Mouse (Mus musculus): ENCODE measurements around the gene Fcrla. TPM values are rescaled to one million over a fixed set of nuclear protein-coding genes. Genes with fewer than 3 reads are reported as not detected.

Fcrla gene
- polyA plus RNA-seq, 1 experiment = 9.9 TPM

DNA sequence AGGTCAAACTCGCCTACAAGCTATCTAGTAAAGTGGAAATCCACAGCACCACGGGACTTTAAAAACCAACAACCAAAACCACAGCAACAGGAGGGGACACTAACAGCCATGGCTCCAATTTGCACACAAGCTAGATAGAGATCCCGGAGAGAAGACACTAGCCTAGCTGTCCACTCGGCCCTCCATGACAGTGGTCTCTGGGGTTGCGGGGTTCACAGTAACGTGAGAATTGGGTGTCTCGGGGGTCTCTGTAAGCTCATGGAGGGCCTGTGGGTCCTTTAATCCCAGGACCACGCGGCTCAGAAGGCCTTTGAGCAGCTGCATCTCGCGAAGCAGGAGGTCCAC, 20.3 kb downstream of the Fcrla start:
- no peak overlapping the region for H3K4me3 ChIP-seq (ENCODE audit: control insufficient read depth, insufficient read depth, low read length)
- no peaks in the 10 kb centered on the region; the same call in 1 of the 2 replicates for H3K27me3 ChIP-seq (ENCODE audit: control insufficient read depth, insufficient read depth, low read length)
- no peak overlapping the region for H3K27ac ChIP-seq (ENCODE audit: control insufficient read depth, insufficient read depth, low read length)
- no peak for DNase-seq
- no peaks in the 10 kb centered on the region for H3K36me3 ChIP-seq (ENCODE audit: control insufficient read depth, insufficient read depth, low read length)
- peaks cover 17% of the 10 kb centered on the region; the same call in 1 of the 2 replicates for H3K4me1 ChIP-seq (replicated peaks; ENCODE audit: control insufficient read depth, insufficient read depth, low read length)
- WGBS = 38% methylated on average over 11 of the region's 11 CpGs
- TF ChIP-seq POLR2A (IDR thresholded peaks at IDR 0.05; ENCODE audit: control insufficient read depth, extremely low read depth, insufficient read depth, low read length, poor library complexity) (no peak), CTCF (IDR thresholded peaks at IDR 0.05; ENCODE audit: borderline replicate concordance, control insufficient read depth, extremely low read depth, insufficient read depth, low read length, poor library complexity) (no peak)

DNA sequence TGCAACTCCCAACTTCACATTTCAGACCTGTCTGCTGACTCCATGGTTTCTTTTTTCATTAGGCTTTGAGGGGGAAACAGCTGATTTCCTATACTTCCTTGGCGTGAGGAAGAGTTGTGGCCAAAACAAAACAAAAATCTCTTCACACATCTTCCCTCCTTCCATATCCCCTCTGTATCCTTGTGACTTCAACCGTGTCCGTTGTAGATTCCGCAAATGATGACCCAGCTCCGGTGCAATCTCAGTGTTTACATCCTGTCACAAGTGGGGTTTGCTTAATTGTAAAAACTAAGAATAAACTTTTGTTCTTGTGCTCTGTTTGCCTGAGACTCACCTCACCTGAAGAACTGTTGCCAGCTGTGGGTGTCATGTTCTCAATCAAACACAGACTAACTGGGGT, 23.9 kb downstream of the Fcrla start:
- Histone ChIP-seq H3K36me3 (ENCODE audit: control insufficient read depth, insufficient read depth, low read length) (no peaks in the 10 kb centered on the region), H3K27me3 (ENCODE audit: control insufficient read depth, insufficient read depth, low read length) (no peaks in the 10 kb centered on the region; the same call in 1 of the 2 replicates), H3K4me3 (ENCODE audit: control insufficient read depth, insufficient read depth, low read length) (no peak overlapping the region), H3K27ac (ENCODE audit: control insufficient read depth, insufficient read depth, low read length) (no peak overlapping the region), H3K4me1 (replicated peaks; ENCODE audit: control insufficient read depth, insufficient read depth, low read length) (peaks cover 20% of the 10 kb centered on the region)
- 67% methylated on average over 5 of the region's 5 CpGs for WGBS
- TF ChIP-seq POLR2A (IDR thresholded peaks at IDR 0.05; ENCODE audit: control insufficient read depth, extremely low read depth, insufficient read depth, low read length, poor library complexity) (no peak), CTCF (IDR thresholded peaks at IDR 0.05; ENCODE audit: borderline replicate concordance, control insufficient read depth, extremely low read depth, insufficient read depth, low read length, poor library complexity) (no peak)
- DNase-seq = no peak

DNA sequence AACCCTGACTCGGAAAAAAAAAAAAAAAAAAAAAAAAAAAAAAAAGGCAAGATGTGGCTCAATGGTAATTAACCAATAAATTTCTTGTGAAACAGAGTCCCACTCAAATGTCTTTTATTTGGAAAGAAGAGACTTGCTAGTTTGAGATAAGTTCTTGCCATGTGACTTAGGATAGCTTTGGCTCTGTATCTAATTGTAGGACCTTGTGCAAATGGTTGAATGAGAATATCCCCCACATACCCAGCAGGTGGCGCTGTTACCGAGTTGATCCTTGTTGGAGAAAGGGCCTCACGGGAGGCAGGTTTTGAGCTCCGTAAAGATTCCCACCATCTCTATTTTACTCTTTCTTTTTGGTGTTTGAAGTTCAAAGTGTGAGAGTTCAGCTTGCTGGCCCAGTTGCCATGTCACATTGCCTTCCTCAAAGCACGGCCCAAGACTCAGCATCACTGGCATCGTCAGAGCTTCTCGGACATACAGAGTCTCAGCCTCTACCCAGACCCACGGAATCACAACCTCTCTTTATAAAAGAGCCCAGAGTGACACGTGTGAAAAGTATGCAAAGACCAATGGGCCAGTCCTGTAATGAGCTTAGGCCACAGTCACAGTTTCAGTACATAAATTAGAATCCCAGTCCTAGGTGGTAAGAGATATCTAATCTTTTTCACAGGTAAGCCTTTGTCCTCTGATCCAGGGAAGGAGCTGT, 25.7 kb downstream of the Fcrla start:
- Histone ChIP-seq H3K27ac (ENCODE audit: control insufficient read depth, insufficient read depth, low read length) (no peak overlapping the region), H3K27me3 (ENCODE audit: control insufficient read depth, insufficient read depth, low read length) (no peaks in the 10 kb centered on the region), H3K36me3 (ENCODE audit: control insufficient read depth, insufficient read depth, low read length) (no peaks in the 10 kb centered on the region), H3K4me3 (ENCODE audit: control insufficient read depth, insufficient read depth, low read length) (no peak overlapping the region), H3K4me1 (replicated peaks; ENCODE audit: control insufficient read depth, insufficient read depth, low read length) (peaks cover 8% of the 10 kb centered on the region)
- WGBS = 41% methylated on average over 10 of the region's 10 CpGs
- DNase-seq = peak; percentile 83
- TF ChIP-seq POLR2A (IDR thresholded peaks at IDR 0.05; ENCODE audit: control insufficient read depth, extremely low read depth, insufficient read depth, low read length, poor library complexity) (no peak), CTCF (IDR thresholded peaks at IDR 0.05; ENCODE audit: borderline replicate concordance, control insufficient read depth, extremely low read depth, insufficient read depth, low read length, poor library complexity) (no peak)

DNA sequence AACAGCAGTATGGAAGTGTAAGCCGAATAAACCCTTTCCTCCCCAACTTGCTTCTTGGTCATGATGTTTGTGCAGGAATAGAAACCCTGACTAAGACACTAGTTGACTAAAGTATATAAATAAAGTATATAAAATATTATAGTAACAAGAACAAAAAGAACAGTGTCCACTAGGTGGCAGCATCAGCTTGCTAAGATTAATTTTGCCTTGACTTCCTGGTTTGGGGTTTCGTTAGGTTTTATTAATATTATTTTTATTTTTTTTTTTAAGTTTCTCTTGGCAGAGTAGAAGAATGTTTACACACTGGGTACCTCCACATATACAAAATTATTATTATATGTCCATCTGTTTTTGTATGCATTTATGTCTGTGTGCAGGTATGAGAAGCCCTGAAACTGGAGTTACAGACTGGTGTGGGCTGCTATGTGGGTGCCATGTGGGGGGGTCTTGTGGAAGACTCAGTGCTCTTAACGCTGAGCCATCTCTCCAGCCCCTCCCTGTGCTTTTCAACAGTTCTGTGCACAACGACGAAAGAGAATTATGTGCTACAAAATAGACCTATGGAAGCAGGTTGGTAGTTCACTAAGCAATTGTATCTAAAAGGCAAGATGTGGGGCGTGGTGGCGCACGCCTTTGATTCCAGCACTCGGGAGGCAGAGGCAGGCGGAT, 26.4 kb downstream of the Fcrla start:
- TF ChIP-seq POLR2A (IDR thresholded peaks at IDR 0.05; ENCODE audit: control insufficient read depth, extremely low read depth, insufficient read depth, low read length, poor library complexity) = no peak
- no peak for TF ChIP-seq CTCF (IDR thresholded peaks at IDR 0.05; ENCODE audit: borderline replicate concordance, control insufficient read depth, extremely low read depth, insufficient read depth, low read length, poor library complexity)
- peak; percentile 51 for DNase-seq
- H3K36me3 ChIP-seq (ENCODE audit: control insufficient read depth, insufficient read depth, low read length) = no peaks in the 10 kb centered on the region

DNA sequence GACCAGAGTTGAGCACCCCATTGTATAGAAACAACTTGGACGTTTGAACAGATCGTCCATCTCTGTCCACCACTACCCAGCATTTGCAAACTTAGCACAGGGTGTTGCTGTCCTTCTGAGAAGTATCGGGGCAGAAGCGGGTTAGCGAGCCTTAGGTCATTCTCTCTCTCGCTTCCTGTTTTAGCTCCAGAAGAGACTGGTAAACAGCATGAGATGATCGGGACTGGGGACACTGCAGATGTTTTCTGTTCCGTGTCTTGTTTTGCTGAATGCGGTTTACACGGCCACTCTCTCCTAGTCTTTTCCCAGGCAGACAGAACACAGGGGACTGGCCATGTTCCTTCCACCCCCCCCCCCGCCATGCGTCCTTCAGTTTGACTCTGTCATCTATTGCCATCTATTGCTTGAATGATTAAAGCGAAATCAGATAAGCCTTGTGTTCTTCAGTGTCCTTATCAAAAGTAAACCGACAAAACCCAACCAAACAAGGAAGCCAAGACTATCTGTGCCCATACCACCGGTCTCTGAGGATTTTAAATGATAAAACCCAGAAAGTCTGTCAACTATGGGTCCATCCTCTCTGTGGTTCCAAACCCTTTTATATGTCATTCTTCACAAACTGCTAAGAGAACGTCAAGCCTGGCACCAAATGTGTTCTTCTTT, 28.8 kb downstream of the Fcrla start:
- H3K36me3 ChIP-seq (ENCODE audit: control insufficient read depth, insufficient read depth, low read length) = no peaks in the 10 kb centered on the region
- H3K27ac ChIP-seq (ENCODE audit: control insufficient read depth, insufficient read depth, low read length) = no peak overlapping the region
- H3K27me3 ChIP-seq (ENCODE audit: control insufficient read depth, insufficient read depth, low read length) = no peaks in the 10 kb centered on the region
- TF ChIP-seq POLR2A (IDR thresholded peaks at IDR 0.05; ENCODE audit: control insufficient read depth, extremely low read depth, insufficient read depth, low read length, poor library complexity) (no peak), CTCF (IDR thresholded peaks at IDR 0.05; ENCODE audit: borderline replicate concordance, control insufficient read depth, extremely low read depth, insufficient read depth, low read length, poor library complexity) (no peak)
- 80% methylated on average over 16 of the region's 16 CpGs for WGBS
- peaks cover 4% of the 10 kb centered on the region for H3K4me1 ChIP-seq (replicated peaks; ENCODE audit: control insufficient read depth, insufficient read depth, low read length)
- no peak for DNase-seq
- H3K4me3 ChIP-seq (ENCODE audit: control insufficient read depth, insufficient read depth, low read length) = no peak overlapping the region

More for the DNA sequence above, 26.4 kb downstream of the Fcrla start:
- 25% methylated on average over 10 of the region's 10 CpGs for WGBS
- 0 out of 2 replicates have a peak overlapping the region, but pooled peaks have one; percentile 4 for H3K4me3 ChIP-seq (ENCODE audit: control insufficient read depth, insufficient read depth, low read length)
- no peaks in the 10 kb centered on the region for H3K27me3 ChIP-seq (ENCODE audit: control insufficient read depth, insufficient read depth, low read length)
- H3K4me1 ChIP-seq (replicated peaks; ENCODE audit: control insufficient read depth, insufficient read depth, low read length) = peaks cover 4% of the 10 kb centered on the region
- H3K27ac ChIP-seq (ENCODE audit: control insufficient read depth, insufficient read depth, low read length) = no peak overlapping the region

DNA sequence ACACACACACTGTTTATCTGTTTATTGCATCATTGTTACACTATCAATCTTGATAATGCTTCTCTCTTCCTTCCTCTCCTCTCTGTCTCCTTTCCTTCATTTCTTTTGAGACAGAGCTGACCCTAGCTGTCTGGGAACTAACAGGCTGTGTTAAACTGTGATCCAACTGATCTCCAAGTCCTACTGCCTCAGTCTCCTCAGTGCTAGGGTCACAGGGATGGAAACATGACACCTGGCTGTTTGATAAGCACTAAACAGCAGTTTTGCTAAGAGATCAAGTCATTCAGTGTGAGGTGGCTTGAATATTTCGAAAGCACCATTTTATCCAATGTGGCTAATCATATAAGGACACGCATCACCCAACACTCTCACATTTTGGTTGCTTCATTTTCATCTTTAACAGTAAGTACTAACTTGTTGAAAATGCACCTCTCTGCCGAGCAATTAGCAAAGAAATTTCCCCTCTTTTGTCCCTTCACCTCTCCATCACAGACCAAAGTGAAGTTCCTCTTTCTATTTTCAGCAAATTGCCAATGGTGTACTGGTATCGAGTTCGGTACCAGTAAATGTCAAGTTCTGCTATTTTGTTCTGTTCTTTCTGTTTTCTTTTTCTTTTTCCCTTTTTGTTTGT, 30.6 kb downstream of the Fcrla start:
- Histone ChIP-seq H3K4me1 (replicated peaks; ENCODE audit: control insufficient read depth, insufficient read depth, low read length) (peaks cover 4% of the 10 kb centered on the region), H3K36me3 (ENCODE audit: control insufficient read depth, insufficient read depth, low read length) (no peaks in the 10 kb centered on the region), H3K27me3 (ENCODE audit: control insufficient read depth, insufficient read depth, low read length) (no peaks in the 10 kb centered on the region), H3K4me3 (ENCODE audit: control insufficient read depth, insufficient read depth, low read length) (no peak overlapping the region), H3K27ac (ENCODE audit: control insufficient read depth, insufficient read depth, low read length) (no peak overlapping the region)
- no peak for DNase-seq
- WGBS = 23% methylated on average over 5 of the region's 5 CpGs
- TF ChIP-seq CTCF (IDR thresholded peaks at IDR 0.05; ENCODE audit: borderline replicate concordance, control insufficient read depth, extremely low read depth, insufficient read depth, low read length, poor library complexity) (no peak), POLR2A (IDR thresholded peaks at IDR 0.05; ENCODE audit: control insufficient read depth, extremely low read depth, insufficient read depth, low read length, poor library complexity) (no peak)
